Mouse (Mus musculus) liver, adult 2 months (tissue): ENCODE data around the gene Ctla2a.

Source experiments
- CTCF ChIP-seq: fragments of 200-500 bp; IDR thresholded peaks from 2 replicates; pipeline ENCODE4 v1.5.1; 2011; ENCODE audit warnings: low read depth, low read length, control low read depth
- POLR2A ChIP-seq: fragments of 200-500 bp; IDR thresholded peaks from 2 replicates; pipeline ENCODE4 v1.6.1; 2011; ENCODE audit warnings: low read length, control low read depth; ENCODE audit not compliant: insufficient read depth; ENCODE audit errors: extremely low read depth

DNA sequence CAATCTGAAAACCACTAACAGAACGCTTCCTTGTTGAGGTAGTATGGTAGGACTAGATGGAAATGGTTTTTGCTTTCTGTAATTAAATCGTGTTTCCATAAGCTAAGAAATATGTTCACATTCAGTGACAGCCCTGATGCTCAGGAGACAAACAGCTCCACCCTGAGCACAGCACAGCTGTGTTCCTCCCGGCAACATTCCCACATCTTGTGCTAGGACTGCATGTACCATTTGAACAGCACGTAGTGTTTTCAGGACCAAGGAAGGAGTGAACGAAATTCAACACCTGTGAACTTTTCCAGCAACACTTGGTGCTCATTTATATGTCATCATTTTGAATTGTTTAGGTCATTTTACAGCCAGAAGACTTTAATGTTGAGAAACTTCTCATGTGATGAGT is 25.3 kb upstream of the Ctla2a start:
- no peak for TF ChIP-seq POLR2A
- TF ChIP-seq CTCF = no peak
